Mouse (Mus musculus) left cerebral cortex, adult 9 months (tissue): ENCODE measurements around the gene Xpo5.

Source experiments
- DNase-seq, 2 experiments: peaks; one replicate each; pipeline ENCODE4 v3.0.0; 2022; ENCODE audit warnings: low spot score in 2 of 2

Xpo5 gene

DNA sequence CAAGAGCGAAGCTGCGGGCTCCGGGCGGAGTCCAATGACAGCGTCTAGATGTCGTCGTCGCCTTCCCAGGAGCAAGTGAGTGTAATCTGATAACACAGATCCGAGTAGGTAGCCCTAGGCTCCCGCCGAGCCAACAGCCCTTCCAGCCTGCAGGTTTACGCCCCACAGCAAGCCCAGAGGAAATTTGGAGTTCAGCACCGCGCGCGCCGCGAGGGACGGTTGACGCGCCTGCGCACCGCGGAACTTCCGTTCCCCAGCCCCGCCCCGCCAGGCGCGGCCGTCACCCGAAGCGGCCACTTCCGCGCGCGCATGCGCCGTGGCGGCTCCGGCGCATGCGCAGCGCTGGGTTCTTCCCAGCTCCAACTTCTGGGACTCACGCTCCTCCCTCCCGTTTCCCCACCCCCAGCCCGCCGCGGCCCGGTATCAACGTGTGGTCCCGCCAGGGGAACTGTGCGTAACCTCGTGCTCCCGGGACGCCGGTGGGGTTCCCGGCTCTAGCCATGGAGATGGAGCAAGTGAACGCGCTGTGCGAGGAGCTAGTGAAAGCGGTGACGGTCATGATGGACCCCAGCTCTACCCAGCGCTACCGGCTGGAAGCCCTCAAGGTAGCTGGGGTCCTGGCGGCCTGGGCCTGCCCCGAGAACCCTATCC lies at the start of gene Xpo5, which contains the start of gene Polh:
Gene Xpo5, plus strand, starts transcription at position 362 of the 651 bp plus-strand sequence.
Gene Polh, minus strand, starts transcription at position 225 of the 651 bp plus-strand sequence.
- peak; percentile 72 to 92 for DNase-seq

DNA sequence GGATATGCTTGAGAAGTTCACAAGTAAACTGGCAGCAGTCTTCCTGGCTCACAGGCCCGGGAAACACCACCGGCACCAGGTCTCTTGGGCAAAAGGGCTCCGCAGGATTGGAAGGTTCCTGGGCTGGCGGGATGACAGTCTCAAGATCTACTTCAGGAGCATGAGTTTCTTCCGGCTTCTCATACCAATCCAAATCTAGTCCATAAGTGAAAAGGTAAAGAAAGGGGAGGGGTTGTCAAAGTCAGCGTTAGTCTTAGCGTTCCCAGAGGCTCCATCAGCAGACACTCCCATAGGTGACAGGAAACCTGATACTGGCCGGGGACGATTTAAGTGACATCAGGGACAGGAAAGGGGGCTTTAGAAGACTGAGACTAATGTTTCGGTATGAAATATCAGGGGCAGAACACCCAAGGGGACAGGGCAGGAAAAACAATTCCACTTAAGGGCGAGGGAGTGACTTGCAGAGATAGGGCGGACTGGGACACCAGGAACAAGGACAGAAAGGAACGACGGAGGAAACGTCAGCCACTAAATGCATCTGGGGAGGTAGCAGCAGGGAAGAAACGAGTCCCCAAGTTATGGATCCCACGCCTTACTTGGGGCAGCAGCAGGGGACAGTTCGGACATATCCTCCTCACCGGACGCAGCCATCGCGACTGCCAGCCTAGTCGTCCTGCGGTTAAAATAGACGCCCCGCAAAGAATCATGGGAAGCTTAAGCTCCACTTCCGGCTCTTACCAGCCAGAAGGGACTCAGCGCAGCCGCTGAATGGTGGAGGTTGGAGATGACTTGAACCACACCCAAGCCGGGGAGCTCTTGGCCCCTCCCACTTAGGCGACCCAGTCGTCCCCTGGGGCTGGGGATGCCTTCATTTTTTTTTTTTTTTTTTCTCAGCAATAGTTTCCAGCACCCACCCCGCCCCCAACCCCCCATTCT lies 49.5 kb upstream of the Xpo5 start, which contains the start of gene Mad2l1bp:
Gene Mad2l1bp, minus strand, starts transcription at position 707 of the 936 bp plus-strand sequence.
- DNase-seq = peak; percentile 80 to 89

DNA sequence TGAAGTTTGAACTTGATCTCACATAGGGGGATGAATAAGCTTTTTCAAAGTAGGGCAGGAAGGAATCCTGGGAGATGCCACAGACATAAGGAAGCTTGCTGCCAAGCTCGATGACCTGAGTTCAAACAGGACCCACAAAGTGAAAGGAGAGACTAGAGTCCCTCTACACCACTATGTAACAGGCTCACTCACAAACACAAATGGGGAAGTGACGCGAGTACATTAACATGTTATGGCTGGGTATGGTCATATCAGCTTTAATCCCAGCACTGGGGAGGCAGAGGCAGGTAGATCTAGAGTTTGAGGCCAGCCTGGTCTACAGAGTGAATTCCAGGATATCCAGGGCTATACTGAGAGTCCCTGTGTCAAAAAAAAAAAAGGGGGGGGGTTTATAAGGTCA lies 48.2 kb upstream of the Xpo5 start:
- no peak for DNase-seq

DNA sequence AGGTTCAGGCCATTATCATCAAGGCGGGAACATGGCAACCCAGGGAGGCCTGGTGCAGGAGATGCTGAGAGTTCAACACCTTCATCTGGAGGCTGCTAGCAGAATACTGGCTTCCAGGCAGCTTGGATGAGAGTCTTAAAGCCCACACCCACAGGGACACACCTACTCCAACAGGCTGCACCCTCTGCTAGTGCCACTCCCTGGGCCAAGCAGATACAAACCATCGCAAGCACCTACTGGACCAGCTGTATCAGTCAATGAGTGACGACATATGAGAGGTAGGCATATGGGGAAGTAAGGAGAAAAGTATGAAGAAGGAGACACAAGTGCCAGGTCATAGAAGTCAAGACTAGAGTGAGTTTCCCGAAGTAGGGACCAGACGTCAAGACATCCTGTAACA lies 45.9 kb upstream of the Xpo5 start:
- no peak for DNase-seq

DNA sequence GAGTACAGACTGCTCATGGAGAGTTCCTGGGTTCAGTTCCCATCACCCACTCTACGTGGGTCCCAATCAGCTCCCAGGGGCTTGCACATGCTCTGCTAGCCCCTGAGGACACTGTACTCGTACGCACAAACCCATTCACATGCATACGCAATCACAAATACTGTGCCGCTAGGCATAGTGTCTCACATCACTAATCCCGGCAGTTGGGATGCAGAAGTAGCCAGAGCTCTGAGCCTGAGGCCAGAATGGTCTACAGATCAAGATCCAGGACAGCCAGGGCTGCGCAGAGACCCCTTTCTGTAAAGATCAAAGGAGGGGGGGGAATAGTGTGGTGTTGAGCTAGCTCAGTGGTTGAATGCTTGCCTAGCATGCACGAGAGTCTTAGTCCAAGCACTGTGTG lies 45.5 kb upstream of the Xpo5 start:
- no peak for DNase-seq

DNA sequence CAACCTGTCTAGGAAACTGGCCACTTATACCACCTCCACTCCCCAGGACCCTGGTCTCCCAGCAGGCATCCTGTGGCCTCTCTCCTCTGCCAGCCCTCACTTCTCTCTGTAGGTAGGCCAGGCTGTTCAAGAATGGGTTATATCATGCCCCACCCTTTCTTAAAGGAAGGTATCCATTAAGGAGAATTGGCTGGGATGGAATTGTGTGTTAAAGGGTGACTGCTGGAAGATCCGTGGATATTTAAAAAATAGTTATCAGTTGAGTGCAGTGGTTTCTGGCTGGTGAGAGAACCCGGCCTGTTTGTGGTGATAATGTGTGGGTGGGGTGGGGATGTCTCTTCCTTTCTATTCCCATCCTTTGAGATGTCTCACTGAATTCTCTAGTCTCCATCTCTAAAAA lies 43.3 kb upstream of the Xpo5 start:
- DNase-seq = no peak

DNA sequence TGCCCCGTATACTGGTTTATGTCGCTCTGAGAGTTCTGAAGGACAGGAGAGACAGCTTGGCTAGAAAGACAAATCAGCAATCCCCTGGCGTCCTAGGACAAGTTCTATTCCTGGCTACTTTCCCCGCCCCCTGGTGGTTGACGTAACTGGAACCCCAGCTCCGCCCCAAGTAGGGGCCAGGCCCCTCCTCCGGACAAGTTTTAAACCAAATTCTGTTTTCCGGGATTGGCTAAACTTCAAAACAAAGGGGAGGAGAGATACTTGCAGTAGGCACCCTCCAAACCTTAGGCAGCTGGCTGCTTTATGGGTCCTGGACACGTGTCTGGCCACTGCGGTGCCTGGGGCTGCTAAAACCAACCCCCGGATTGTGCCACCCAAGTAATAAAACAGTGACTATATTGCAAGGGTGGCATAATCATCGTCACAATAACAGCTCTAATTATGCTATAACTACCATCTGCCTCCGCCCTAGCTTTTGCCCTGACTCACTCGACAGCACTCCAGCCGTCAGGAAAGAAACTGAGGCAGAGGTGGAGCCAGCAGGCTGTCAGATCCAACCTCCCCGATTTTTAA lies 42.4 kb upstream of the Xpo5 start:
- peak; percentile 76 to 91 for DNase-seq

DNA sequence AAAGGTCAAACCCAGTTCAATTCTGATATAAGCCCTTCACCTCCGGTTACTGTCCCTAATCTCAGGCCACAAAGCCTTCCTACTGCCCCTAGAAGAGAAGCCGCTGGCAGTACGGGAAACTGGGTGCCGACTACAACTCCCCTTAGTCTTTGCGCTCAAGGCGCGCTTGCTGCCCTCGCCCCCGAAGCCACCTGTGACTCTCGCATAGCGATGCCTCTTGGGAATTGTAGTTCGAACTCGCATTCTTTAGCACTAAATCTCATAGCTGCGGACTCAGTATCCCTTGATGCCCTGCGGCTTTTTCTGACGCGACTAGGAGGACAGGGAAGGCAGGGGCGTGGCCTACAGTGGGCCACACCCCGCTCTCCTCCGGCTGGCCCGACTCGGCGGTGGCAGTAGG lies 41.9 kb upstream of the Xpo5 start, which contains the start of gene Gtpbp2:
Gene Gtpbp2, plus strand, starts transcription at position 347 of the 400 bp plus-strand sequence.
- peak; percentile 98 to 99 for DNase-seq

DNA sequence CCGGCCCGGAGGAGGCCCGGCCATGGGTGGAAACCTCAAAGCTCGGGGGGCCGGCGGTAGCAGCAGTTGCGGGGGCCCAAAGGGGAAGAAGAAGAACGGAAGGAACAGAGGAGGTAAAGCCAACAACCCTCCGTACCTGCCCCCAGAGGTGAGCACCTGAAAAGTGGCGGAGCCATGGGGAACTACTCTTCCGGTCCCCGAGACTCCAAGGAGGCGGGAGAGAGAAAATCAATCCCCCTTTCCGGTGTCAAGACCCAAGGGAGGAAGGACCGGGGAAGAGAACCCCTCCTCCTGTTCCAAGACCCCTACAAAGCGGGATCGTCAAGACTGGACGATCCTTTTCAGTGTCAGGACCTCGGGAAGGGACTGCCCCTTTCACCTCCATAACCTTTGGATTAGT lies 41.4 kb upstream of the Xpo5 start:
- DNase-seq = no peak

DNA sequence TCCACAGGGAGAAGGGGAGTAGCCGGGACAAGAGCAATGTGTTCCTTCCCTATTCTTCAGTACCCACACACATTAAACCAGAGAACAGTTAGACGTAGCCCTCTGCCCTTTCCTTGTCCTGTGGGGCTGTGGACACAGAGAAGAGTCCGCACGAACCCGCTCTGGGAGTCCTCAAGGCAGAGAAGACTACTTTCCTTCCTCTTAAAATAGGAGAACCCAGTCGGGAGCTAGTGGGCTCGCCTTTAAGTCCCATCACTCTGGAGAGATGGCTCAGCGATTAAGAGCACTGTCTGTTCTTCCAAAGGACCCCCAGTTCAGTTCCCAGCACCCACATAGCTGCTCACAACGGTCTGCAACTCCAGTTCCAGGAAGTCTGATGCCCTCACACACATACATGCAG lies 40.9 kb upstream of the Xpo5 start:
- no peak for DNase-seq

DNA sequence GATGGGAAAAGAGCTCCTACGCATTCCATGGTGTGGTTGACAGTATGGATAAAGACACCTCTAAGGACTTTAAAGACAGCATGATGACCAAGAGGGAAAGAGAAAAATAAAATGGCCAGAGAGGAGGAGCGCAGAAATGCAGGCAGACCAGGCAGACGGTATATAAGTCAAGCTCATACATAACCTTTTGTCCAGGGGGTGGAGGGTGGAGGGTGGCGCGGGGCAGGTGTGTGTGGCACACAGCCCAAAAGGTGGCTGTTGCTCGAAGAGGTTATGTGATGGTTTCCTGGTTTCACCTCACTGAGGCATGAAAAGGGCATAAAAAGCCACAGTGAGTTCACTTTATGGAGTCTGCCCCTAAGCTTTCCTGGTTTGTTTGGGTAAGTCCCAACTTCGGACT lies 40.0 kb upstream of the Xpo5 start:
- DNase-seq = no peak

DNA sequence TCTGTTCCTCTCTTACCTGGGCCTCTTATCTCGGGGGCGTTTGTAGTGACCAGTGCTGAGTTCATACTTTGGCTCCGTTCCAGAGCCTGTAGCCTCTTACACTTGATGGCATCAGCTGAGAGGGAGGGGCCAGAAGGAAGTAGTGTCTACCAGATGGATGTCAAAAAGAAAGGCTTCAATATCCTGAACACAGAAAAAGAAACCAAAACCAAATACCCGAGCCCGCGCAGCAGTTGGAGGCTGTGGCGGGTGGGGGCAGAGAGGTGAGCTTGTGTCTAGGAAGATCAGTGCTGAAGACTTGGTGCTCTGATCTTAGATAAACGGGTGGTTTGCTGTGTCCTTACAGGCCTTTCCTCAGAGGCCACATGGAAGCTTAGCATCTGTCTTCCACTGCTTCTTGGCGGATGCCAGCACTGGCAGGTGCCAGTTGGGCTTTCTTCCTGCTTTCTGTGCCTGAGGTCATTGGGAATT lies 39.6 kb upstream of the Xpo5 start:
- DNase-seq = no peak

DNA sequence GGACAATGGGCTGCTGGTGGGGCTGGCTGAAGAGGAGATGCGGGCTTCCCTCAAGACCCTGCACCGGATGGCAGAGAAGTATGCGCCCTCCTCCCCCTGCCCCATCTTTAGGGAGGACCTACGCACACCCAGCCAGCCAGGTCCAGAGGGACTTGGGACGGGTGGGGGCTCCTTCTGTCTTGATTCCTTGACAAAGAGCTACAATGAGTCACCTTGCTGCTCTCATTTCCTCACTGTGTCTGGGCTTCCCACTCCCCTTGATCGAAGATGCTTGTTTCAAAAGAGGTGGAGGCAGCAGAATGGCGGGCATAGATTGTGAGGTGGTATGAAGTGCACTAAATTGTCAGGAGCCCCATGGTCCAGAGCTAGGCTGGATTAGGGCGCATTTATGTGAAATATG lies 38.3 kb upstream of the Xpo5 start:
- no peak for DNase-seq

DNA sequence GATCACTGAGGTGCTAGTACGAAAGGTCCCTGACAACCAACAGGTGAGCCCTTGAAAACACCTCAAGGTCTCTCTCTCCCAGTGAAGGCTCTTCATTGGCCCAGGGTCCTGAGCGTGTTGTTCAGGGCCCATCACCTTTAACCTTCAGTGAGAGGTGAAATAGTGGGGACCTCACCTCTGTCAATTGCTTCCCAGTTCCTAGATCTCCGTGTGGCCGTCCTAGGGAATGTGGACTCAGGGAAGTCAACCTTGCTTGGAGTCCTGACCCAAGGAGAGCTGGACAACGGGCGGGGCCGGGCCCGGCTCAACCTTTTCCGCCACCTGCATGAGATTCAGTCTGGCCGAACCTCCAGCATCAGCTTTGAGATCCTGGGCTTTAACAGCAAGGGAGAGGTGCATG lies 37.8 kb upstream of the Xpo5 start:
- no peak for DNase-seq

DNA sequence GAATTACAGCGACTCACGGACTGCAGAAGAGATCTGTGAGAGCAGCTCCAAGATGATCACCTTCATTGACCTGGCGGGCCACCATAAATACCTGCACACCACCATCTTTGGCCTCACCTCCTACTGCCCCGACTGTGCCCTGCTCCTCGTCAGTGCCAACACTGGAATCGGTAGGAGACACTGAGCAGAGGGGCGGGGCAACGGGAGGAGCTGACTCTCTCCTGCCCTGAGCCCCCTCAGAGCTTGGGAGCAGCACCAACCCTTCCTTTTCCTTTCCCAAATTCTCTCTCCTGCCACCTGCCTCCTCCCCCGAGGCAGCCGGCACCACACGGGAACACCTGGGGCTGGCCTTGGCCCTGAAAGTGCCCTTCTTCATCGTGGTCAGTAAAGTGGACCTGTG lies 37.1 kb upstream of the Xpo5 start:
- DNase-seq = no peak

DNA sequence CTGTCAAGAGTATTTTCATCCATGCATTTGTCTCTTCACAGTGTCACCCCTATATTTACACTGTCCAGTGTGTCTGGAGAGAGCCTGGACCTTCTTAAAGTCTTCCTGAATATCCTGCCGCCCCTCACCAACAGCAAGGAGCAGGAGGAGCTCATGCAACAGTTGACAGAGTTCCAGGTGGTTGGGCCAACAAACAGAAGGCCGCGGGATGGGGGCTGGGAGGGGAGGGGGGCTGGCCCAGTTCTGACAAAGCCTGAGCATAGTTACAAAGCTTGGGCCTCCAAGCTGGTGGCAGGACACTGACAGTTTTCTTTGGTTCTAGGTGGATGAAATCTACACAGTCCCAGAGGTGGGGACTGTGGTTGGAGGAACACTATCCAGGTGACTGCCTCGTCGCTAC lies 36.3 kb upstream of the Xpo5 start:
- no peak for DNase-seq

DNA sequence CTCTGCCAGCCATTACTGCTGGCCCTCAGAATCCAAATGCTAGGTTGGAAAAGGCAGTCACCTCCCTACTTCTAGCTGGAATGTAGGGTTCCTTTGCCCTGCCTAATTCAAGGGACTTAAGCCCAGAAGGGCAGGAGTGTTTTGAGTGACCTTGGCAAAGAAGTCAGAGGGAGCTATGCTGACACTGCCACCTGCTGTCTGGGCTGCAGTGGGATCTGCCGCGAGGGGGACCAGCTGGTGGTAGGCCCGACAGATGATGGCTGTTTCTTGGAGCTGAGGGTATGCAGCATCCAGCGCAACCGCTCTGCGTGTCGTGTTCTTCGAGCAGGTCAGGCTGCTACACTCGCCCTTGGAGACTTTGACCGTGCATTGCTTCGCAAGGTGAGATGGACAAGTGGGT lies 35.6 kb upstream of the Xpo5 start:
- DNase-seq = no peak

DNA sequence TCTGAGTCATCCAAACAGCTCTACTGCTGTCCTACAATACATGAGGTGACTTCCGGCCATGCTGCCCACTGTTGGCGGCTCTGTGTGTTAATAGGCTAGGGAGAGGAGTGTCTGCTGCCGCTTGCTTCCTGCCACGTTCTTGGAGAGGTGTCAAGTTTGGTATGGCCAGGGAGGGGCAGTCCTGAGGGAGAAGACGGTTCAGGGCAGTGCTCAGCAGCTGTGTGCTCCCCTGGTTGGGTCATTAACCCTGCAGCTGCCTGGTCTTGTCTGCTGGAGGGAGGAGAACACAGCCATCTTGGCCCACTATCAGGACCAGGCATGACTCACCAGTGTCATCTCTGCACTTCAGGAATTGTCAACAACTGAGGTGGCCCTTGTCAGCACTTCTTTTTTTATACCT lies 34.3 kb upstream of the Xpo5 start:
- no peak for DNase-seq

DNA sequence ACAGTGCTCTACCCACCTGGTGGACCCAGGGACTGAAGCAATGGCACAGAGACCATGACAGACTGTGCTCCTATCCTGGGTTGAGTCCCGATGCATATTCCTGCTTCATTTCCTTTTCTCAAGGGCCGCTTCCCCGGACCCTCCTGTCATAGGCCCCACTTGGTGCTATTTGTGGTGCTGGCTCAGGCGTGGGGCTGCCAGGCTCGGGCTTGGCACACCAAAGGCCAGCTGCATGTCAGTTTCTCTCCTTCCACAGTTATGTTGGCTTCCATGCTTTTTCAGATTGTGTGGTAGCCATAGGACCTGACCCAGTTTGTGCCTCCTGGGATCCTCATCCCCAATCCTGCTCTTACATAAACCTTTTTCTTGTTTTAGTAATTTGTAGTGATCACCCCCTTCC lies 33.8 kb upstream of the Xpo5 start:
- DNase-seq = no peak

DNA sequence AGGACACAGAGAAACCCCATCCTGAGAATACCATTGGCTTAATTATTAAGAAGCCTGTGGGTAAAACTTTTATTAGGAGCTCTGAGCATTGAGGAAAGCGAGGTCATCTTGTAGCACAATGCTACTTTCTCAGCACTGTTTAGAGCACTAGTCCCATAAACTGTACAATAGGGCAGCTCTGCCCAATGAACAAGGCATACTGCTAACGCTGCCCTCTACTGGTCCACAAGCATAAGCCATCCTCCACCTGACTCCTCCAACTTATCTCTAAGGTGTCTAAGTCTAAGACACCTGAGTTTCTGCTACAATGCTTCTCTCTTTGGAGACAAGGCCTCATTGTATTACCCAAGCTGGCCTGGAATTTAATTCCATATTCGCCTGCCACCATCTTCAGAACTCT lies 32.0 kb upstream of the Xpo5 start:
- no peak for DNase-seq

DNA sequence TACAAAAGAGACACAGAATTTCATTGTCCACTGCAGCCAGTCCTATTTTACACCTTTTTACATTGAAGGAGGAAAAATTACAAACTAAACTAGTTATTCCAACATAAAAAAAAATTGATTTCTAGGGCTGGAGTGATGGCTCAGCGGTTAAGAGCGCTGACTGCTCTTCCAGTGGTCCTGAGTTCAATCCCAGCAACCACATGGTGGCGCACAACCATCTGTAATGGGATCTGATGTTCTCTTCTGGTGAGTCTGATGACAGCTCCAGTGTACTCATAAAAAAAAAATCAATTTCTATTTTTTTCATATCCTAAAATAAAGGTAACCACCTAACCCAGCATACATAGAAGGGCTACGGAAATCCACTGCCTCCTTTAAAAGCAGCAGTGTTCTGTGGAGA lies 20.3 kb upstream of the Xpo5 start:
- DNase-seq = no peak

DNA sequence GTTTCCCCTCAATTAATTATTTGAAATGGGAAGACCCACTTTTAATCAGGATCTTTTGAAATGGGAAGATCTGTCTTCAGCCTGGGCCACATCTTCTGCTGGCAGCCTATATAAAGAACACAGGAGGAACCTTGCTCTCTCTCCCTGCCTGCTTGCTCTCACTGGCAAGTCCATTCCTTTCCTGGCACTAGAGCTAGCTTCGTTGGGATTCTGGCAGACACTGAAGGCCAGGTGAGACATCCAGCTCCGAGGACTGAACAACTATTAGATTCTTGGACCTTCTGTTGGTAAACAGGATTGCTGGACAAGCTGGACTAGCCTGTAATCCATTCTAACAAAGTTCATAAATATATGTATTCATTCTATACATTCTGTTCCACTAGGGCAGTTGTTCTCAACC lies 13.8 kb upstream of the Xpo5 start:
- DNase-seq = no peak

DNA sequence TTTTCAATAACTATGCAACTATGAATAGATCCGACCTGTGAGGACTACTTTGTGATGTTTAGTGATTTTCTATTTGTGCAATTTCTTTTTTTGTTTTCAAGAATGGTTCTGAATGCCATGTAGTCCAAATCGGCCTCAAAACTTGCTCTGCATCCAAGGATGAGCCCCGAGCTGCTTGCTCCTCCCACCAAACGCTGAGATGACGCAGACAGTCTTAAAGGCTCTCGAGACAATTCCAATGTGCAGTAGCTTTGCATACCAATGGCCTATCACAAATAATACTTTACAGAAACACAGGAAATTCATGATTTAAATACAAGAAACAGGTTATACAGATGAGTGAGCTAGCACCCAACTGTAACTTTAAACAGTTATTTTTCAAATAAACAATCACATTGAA lies 1.4 kb upstream of the Xpo5 start:
- no peak for DNase-seq
